Mouse (Mus musculus) C2C12 (cell line): ENCODE measurements around the gene Slc15a3. TPM values are rescaled to one million over a fixed set of nuclear protein-coding genes. Genes with fewer than 3 reads are reported as not detected.
A peak's percentile ranks its signal among the peaks of the same experiment; 100 is the strongest.

Experiments
- H3K27me3 ChIP-seq: one replicate; pipeline ENCODE4 v1.6.1; 2011; ENCODE audit not compliant: control insufficient read depth, insufficient read depth, insufficient read length
- H3K36me3 ChIP-seq: one replicate; pipeline ENCODE4 v1.6.1; 2011; ENCODE audit not compliant: control insufficient read depth, insufficient read depth
- H3K4me3 ChIP-seq: one replicate; pipeline ENCODE4 v1.5.1; 2011; ENCODE audit warnings: mild to moderate bottlenecking, control low read depth; ENCODE audit not compliant: poor library complexity, insufficient read depth, severe bottlenecking
- H3K79me2 ChIP-seq: one replicate; pipeline ENCODE4 v1.6.1; 2011; ENCODE audit not compliant: control insufficient read depth, insufficient read depth
- H3K79me3 ChIP-seq: one replicate; pipeline ENCODE4 v1.6.1; 2011; ENCODE audit warnings: low read depth, control low read depth
- H3ac ChIP-seq: one replicate; pipeline ENCODE3; 2011; ENCODE audit warnings: low read depth; ENCODE audit not compliant: control insufficient read depth, insufficient read length
- CEBPB ChIP-seq: IDR thresholded peaks from one replicate; pipeline ENCODE4 v1.6.1; 2011; ENCODE audit warnings: low read depth, mild to moderate bottlenecking, control low read depth, moderate library complexity
- CTCF ChIP-seq: IDR thresholded peaks from one replicate; pipeline ENCODE4 v1.5.1; 2011; ENCODE audit not compliant: control insufficient read depth, insufficient read depth, insufficient read length
- FOSL1 ChIP-seq: IDR thresholded peaks from one replicate; pipeline ENCODE4 v1.8.0; 2011; ENCODE audit warnings: mild to moderate bottlenecking, low read length; ENCODE audit not compliant: poor library complexity, insufficient read depth, severe bottlenecking
- MAX ChIP-seq: IDR thresholded peaks from one replicate; pipeline ENCODE4 v1.6.1; 2011; ENCODE audit warnings: mild to moderate bottlenecking, control low read depth
- MYOD1 ChIP-seq: IDR thresholded peaks from one replicate; pipeline ENCODE4 v1.6.1; 2011; ENCODE audit warnings: low read depth; ENCODE audit not compliant: control insufficient read depth, insufficient read length
- MYOG ChIP-seq: IDR thresholded peaks from one replicate; pipeline ENCODE4 v1.6.1; 2011; ENCODE audit not compliant: control insufficient read depth, insufficient read length; ENCODE audit errors: extremely low read depth
- USF1 ChIP-seq: IDR thresholded peaks from one replicate; pipeline ENCODE4 v1.6.1; 2011; ENCODE audit warnings: low read depth, mild to moderate bottlenecking, control low read depth, moderate library complexity
- polyA plus RNA-seq: library from polyadenylated mRNA; unstranded; fragments of >200 nt; fragmentation: generic; extraction: Trizol; gene quantifications from one replicate; pipeline ENCODE4 v1.2.1, GENCODE M21; 2012; ENCODE audit warnings: missing spikeins

Gene Slc15a3
- polyA plus RNA-seq, 1 experiment: 6.3 TPM

DNA sequence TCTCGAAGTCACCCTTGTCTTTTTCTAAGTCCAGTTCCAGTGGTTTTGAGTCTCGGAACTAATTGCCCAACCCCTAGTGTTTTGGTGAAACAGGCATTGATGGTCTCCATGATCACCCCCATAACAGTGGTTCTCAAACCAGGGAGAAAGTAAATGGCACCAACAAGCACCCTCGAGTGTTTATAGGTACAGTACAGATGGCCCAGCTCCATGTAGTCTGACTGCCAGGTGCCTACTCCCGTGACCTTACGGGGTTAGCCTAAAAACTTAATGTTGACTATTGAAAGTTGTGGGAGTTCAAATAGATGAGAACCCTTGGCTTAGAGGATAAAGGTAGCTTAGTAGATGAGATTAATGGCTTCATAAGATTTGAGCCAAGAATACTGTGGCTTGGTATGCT lies 61.5 kb downstream of the Slc15a3 start:
- no peak for TF ChIP-seq CEBPB
- no peak for TF ChIP-seq MAX
- TF ChIP-seq MYOD1: no peak
- TF ChIP-seq USF1: no peak
- TF ChIP-seq CTCF: no peak
- no peak for TF ChIP-seq FOSL1
- no peak for TF ChIP-seq MYOG
- H3ac ChIP-seq: no peak overlapping the region
- peaks cover 87% of the 10 kb centered on the region for H3K36me3 ChIP-seq

DNA sequence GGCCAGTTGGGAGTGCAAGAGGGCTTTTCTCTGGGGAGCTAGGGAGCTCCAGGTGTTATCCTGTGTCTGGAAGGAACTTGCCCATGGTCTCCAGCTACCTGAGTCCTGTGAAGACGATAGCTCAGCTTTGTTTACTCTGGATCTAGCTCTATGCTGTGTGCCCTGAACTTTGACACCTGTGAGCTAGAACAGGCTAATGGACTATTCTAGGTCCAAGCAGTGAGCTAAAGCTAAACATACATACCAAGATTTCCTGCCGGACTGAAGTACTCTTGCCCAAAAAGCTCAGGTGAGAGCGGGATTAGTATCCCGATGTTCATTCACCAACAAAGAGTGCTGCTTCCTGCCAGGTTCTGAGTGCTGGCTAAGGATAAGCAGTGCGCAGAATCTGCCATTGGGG lies 65.0 kb downstream of the Slc15a3 start:
- H3K27me3 ChIP-seq: no peaks in the 10 kb centered on the region
- H3ac ChIP-seq: no peak overlapping the region
- H3K79me2 ChIP-seq: peaks cover 3% of the 10 kb centered on the region
- peaks cover 2% of the 10 kb centered on the region for H3K79me3 ChIP-seq
- no peak for TF ChIP-seq CTCF
- no peak for TF ChIP-seq USF1
- TF ChIP-seq CEBPB: no peak
- no peak for TF ChIP-seq MAX
- TF ChIP-seq MYOD1: no peak
- TF ChIP-seq MYOG: no peak
- TF ChIP-seq FOSL1: no peak
- no peak overlapping the region for H3K4me3 ChIP-seq
- H3K36me3 ChIP-seq: peaks cover 82% of the 10 kb centered on the region

More for the DNA sequence above, 61.5 kb downstream of the Slc15a3 start:
- Histone ChIP-seq H3K4me3 (no peak overlapping the region), H3K27me3 (no peaks in the 10 kb centered on the region), H3K79me3 (peaks cover 29% of the 10 kb centered on the region), H3K79me2 (peaks cover 37% of the 10 kb centered on the region)

GRCm38 (mm10) chr19:10904927-10905727 lies 65.6 kb downstream of the Slc15a3 start:
- no peak overlapping the region for H3ac ChIP-seq
- peaks cover 2% of the 10 kb centered on the region for H3K79me3 ChIP-seq
- H3K79me2 ChIP-seq: no peaks in the 10 kb centered on the region
- H3K36me3 ChIP-seq: peaks cover 76% of the 10 kb centered on the region
- H3K27me3 ChIP-seq: no peaks in the 10 kb centered on the region
- TF ChIP-seq CEBPB: no peak
- TF ChIP-seq USF1: no peak
- TF ChIP-seq FOSL1: no peak
- TF ChIP-seq CTCF: no peak
- no peak for TF ChIP-seq MAX
- no peak for TF ChIP-seq MYOG
- no peak for TF ChIP-seq MYOD1
- no peak overlapping the region for H3K4me3 ChIP-seq

DNA sequence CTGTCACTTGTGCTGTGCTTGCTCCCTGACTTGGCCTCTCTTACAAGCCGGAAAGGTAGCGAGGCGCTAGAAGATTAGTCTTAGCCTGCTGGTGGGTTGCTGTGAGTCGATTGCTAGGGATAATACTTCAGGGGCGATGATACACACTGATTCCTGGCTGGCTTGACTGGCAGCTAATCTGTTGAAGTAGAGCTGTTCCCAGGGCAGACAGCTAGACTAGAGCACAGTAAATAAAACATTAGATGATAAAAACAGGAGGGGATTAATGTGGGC lies 66.1 kb downstream of the Slc15a3 start:
- Histone ChIP-seq H3K79me3 (peaks cover 2% of the 10 kb centered on the region), H3K36me3 (peaks cover 70% of the 10 kb centered on the region), H3K79me2 (no peaks in the 10 kb centered on the region), H3K4me3 (no peak overlapping the region), H3K27me3 (no peaks in the 10 kb centered on the region), H3ac (no peak overlapping the region)
- TF ChIP-seq CTCF (no peak), MAX (no peak), MYOG (no peak), MYOD1 (no peak), USF1 (no peak), FOSL1 (no peak), CEBPB (no peak)

DNA sequence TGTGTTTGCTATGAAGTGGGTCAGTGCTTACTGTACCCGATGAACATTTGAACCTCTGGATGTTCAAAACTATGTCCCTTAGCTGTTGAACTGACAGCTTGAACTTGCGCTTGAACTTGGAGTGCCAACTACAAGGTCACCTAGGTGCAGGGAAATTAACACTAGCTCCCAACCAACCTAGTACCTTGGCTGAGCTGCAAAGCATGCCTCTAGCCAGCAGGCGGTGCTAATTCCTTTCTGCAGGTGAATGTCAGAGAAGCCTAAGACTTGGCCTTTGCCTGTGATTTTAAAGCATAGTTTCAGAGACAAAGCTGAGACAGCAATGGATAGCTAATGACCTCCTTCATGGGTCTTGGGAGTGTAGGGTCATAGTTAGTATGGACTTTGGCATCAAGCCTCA lies 68.4 kb downstream of the Slc15a3 start:
- H3ac ChIP-seq: no peak overlapping the region
- no peaks in the 10 kb centered on the region for H3K79me3 ChIP-seq
- no peaks in the 10 kb centered on the region for H3K79me2 ChIP-seq
- peaks cover 48% of the 10 kb centered on the region for H3K36me3 ChIP-seq
- TF ChIP-seq FOSL1: no peak
- no peak for TF ChIP-seq USF1
- TF ChIP-seq MYOD1: no peak
- peak; percentile 73 for TF ChIP-seq CTCF
- TF ChIP-seq MYOG: no peak
- no peak for TF ChIP-seq MAX
- TF ChIP-seq CEBPB: no peak
- no peak overlapping the region for H3K4me3 ChIP-seq
- no peaks in the 10 kb centered on the region for H3K27me3 ChIP-seq

Other genes starting within 250 kb of the Slc15a3 start
- 513 TPM for gene Ddb1, start 234.4 kb upstream of the Slc15a3 start, polyA plus RNA-seq
- 15.7 TPM for gene Tkfc, start 234.1 kb upstream of the Slc15a3 start, polyA plus RNA-seq
- 0.11 TPM for gene Vwce, start 205.5 kb upstream of the Slc15a3 start, polyA plus RNA-seq
- not detected for gene Pga5, start 161.7 kb upstream of the Slc15a3 start, polyA plus RNA-seq
- gene Vps37c, start 151.0 kb upstream of the Slc15a3 start, polyA plus RNA-seq: 21.9 TPM
- 0.04 TPM for gene Cd5, start 100.7 kb upstream of the Slc15a3 start, polyA plus RNA-seq
- 0.30 TPM for gene Cd6, start 9.7 kb upstream of the Slc15a3 start, polyA plus RNA-seq
- gene Tmem132a, start 30.2 kb downstream of the Slc15a3 start, polyA plus RNA-seq: 130 TPM
- 141 TPM for gene Tmem109, start 42.3 kb downstream of the Slc15a3 start, polyA plus RNA-seq
- gene Prpf19, start 55.5 kb downstream of the Slc15a3 start, polyA plus RNA-seq: 299 TPM
- gene Zp1, start 80.9 kb downstream of the Slc15a3 start, polyA plus RNA-seq: not detected
- 0.07 TPM for gene Ptgdr2, start 97.4 kb downstream of the Slc15a3 start, polyA plus RNA-seq
- gene Ccdc86, start 109.5 kb downstream of the Slc15a3 start, polyA plus RNA-seq: 31.3 TPM
- gene Ms4a10, start 134.9 kb downstream of the Slc15a3 start, polyA plus RNA-seq: not detected
- not detected for gene Ms4a15, start 153.5 kb downstream of the Slc15a3 start, polyA plus RNA-seq
- not detected for gene Ms4a18, start 178.3 kb downstream of the Slc15a3 start, polyA plus RNA-seq
- not detected for gene Ms4a8a, start 241.4 kb downstream of the Slc15a3 start, polyA plus RNA-seq